Mouse (Mus musculus) liver, embryonic 14.5 days (tissue): Measurements from ENCODE around the gene Cideb.

ENCODE experiments used
- CTCF ChIP-seq: IDR thresholded peaks from 2 replicates; pipeline ENCODE4 v1.5.1; 2016; ENCODE audit warnings: antibody characterized with exemption, low read depth, control low read depth
- EP300 ChIP-seq: IDR thresholded peaks from 2 replicates; pipeline ENCODE4 v1.6.1; 2016; ENCODE audit warnings: antibody characterized with exemption, low read depth

DNA sequence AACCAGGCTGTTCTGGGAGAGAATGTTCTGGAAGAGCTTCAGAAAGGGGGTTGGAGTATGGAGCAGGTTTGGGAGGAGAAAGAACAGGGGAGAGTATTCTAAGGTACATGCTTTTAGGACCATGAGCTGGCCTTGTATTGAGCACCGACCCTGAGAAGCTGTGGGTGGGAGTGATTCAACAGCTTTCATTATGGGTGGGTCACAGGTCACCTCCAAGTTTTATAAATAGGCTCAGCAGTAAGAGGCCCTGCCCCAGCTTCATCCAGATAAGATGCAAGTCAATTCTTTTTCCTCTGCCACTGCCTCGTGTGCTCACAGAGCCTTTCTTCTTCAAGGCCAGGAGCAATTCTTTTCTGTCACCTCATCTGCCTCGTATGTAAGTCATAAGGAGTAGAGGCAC is 18.9 kb upstream of the Cideb start:
- TF ChIP-seq EP300 (no peak), CTCF (no peak)
